Mouse (Mus musculus) hindbrain, embryonic 11.5 days (tissue): Measurements from ENCODE around the gene Brsk1. TPM values are rescaled to one million over a fixed set of nuclear protein-coding genes. Genes with fewer than 3 reads are reported as not detected.

Source experiments
- ATAC-seq: fragments of 200-750 bp; cut with Nextera tagmentation; 2 replicates; pipeline ENCODE4 v1.8.0; 2017; ENCODE audit warnings: mild to moderate bottlenecking, moderate TSS enrichment, moderate library complexity; ENCODE audit not compliant: low FRiP score
- DNase-seq: peaks from one replicate; pipeline ENCODE4 v3.0.0-alpha.2; 2015; ENCODE audit warnings: low spot score
- H3K27ac ChIP-seq: fragments of 300-500 bp; sonication (generic); 2 replicates; pipeline ENCODE4 v1.5.1; 2014; ENCODE audit warnings: mild to moderate bottlenecking, low read depth, low read length
- H3K27me3 ChIP-seq: fragments of 300-500 bp; sonication (generic); 2 replicates; pipeline ENCODE4 v1.6.1; 2014; ENCODE audit warnings: mild to moderate bottlenecking, low read length, moderate library complexity, mixed read lengths; ENCODE audit not compliant: control insufficient read depth, insufficient read depth
- H3K36me3 ChIP-seq: fragments of 300-500 bp; sonication (generic); 2 replicates; pipeline ENCODE4 v1.6.1; 2014; ENCODE audit warnings: mild to moderate bottlenecking, low read length, moderate library complexity, mixed read lengths; ENCODE audit not compliant: control insufficient read depth, insufficient read depth
- H3K4me1 ChIP-seq: fragments of 300-500 bp; sonication (generic); replicated peaks from 2 replicates; pipeline ENCODE4 v1.6.1; 2014; ENCODE audit warnings: low read length, mixed read lengths; ENCODE audit not compliant: control insufficient read depth, insufficient read depth
- H3K4me2 ChIP-seq: fragments of 300-500 bp; sonication (generic); replicated peaks from 2 replicates; pipeline ENCODE4 v1.6.1; 2014; ENCODE audit warnings: mild to moderate bottlenecking, low read depth, low read length
- H3K4me3 ChIP-seq: fragments of 300-500 bp; sonication (generic); 2 replicates; pipeline ENCODE4 v1.5.1; 2014; ENCODE audit warnings: low read depth, low read length
- H3K9ac ChIP-seq: fragments of 300-500 bp; sonication (generic); 2 replicates; pipeline ENCODE4 v1.6.1; 2014; ENCODE audit warnings: low read depth, low read length
- H3K9me3 ChIP-seq: fragments of 300-500 bp; sonication (generic); 2 replicates; pipeline ENCODE4 v1.6.1; 2016; ENCODE audit warnings: low read length; ENCODE audit not compliant: control insufficient read depth
- WGBS: fragments of 180-500 bp; shearing (Covaris S2); extraction: QIAGEN DNeasy Blood & Tissue Kit; methylation state at CpG from one replicate; pipeline ENCODE4 v1.1.7; 2014; 5-methylcytosine and 5-hydroxymethylcytosine counted together
- polyA plus RNA-seq: library from polyadenylated mRNA; unstranded; fragments of >200 nt; fragmentation: Nextera tagmentation; extraction: Ambion mirVana; gene quantifications from 2 replicates; pipeline ENCODE4 v1.2.1, GENCODE M21; 2014

The Brsk1 gene
- polyA plus RNA-seq, 1 experiment from 2014 or later: 5.1 TPM

DNA sequence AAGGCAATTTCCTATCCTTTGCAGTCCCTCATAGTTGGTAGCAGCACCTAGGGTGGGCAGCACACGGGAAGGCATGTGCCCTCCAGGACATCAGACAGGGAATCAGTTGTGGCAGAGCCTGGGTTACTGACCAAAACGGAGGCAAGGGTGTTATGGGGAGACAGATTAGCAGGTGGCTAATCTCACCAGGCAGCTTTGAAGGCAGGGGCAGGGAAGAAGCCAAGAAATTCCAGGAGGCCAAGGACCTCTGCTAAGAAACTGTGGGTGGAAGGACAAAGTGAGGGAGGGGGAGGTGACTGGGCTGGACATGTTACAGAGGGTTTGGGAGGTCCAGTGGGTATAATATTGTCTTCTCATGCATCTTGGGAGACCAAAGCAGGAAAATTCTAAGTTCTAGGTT lies 53.0 kb downstream of the Brsk1 start:
- Histone ChIP-seq H3K27ac (no peak overlapping the region), H3K4me3 (no peak overlapping the region), H3K9me3 (no peaks in the 10 kb centered on the region), H3K4me2 (no peak overlapping the region), H3K36me3 (peaks cover 3% of the 10 kb centered on the region; the same call in 1 of the 2 replicates), H3K4me1 (peaks cover 12% of the 10 kb centered on the region), H3K27me3 (no peaks in the 10 kb centered on the region), H3K9ac (no peak overlapping the region)
- ATAC-seq: no peak
- WGBS: 85% methylated on average over 2 of the region's 2 CpGs
- no peak for DNase-seq

DNA sequence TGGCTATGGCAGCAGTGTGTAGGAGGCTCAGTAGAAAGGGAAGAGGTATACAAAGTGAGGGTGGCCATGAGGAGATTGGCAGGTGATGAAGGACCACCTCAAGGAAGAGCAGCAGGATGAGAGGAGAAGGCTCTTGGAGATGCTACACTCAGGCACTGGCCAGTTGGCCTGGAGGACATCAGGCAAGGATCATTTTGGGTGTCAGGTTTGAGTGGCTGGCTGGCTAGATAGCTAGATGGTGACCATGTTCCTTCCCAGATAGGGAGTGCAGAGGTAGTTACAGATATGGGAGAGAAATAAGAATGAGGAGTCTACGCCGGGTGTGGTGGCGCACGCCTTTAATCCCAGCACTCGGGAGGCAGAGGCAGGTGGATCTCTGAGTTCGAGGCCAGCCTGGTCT lies 54.5 kb downstream of the Brsk1 start:
- Histone ChIP-seq H3K9ac (no peak overlapping the region), H3K4me3 (no peak overlapping the region), H3K4me1 (peaks cover 12% of the 10 kb centered on the region), H3K9me3 (no peaks in the 10 kb centered on the region), H3K27ac (no peak overlapping the region), H3K36me3 (peaks cover 3% of the 10 kb centered on the region; the same call in 1 of the 2 replicates), H3K27me3 (no peaks in the 10 kb centered on the region), H3K4me2 (no peak overlapping the region)
- DNase-seq (no peak), ATAC-seq (no peak)
- 95% methylated on average over 5 of the region's 6 CpGs for WGBS

DNA sequence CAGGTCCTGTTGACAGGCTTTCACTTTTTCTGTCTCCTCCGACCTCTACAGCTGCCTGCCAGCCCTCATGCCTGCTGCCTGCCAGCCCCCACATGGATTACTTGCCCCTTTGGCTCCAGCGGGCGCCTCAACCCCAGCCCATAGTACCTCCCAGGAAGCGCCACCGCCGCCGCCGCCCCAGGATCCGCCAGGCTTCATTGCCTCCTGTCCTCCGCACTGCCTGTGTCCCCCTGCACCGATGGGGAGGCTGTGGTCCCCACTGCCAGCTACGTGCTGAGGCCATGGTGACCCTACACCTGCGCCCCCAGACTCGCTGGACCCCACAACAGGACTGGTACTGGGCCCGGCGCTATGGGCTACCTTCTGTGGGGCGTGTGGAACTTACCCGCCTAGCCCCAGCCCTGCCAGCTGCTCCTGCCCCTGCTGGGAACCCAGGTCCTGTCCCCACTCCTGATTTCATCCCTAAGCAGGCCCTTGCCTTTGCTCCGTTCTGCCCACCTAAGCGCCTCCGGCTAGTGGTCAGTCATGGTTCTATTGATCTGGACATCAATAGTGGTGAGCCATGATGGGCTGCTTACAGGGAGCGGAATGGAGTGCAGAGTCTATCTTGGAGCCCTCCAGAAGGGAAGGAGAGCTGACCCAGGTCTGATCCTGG lies 56.0 kb downstream of the Brsk1 start:
- no peak for DNase-seq
- no peak overlapping the region for H3K4me2 ChIP-seq
- H3K4me1 ChIP-seq: peaks cover 6% of the 10 kb centered on the region; the same call in 1 of the 2 replicates
- no peak overlapping the region for H3K9ac ChIP-seq
- peaks cover 3% of the 10 kb centered on the region; the same call in 1 of the 2 replicates for H3K36me3 ChIP-seq
- whole genome bisulfite sequencing: 85% methylated on average over 22 of the region's 22 CpGs
- H3K27me3 ChIP-seq: no peaks in the 10 kb centered on the region
- H3K4me3 ChIP-seq: no peak overlapping the region
- H3K9me3 ChIP-seq: no peaks in the 10 kb centered on the region
- no peak for ATAC-seq
- H3K27ac ChIP-seq: no peak overlapping the region

DNA sequence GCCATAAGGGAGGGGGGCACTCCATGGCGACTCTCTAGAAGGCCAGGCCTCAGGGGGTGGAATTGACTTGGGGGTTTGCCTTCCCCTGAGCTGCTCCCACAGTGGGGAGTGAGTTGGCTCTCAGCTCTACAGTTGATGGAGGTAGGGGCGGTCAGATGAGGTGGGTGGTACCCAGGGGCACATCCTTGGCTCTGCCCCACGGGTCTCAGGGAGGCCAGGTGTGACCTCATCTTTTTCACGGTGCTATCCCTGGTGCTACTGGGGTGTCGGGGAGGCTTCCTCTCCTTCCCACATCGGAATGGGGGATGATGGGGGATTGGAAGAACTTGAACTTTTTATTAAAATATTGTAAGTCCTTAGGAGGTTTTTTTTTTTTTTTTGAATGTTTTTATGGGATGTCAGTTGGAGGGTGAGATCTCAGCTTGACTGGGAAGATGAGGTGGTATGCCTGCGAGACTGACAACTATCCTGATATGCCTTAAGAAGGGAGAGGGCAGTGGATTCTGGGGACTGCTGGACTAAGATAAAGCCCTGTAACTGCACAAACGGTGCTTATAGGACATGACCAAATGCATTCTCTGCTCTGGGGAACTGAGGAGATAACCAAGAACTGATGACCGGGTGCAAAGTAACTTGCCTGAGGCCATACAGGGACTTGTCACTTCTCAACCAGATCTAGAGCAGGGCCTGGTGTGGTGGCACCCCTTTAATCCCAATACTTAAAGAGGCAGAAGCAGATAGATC lies 56.9 kb downstream of the Brsk1 start:
- no peak overlapping the region for H3K27ac ChIP-seq
- ATAC-seq: no peak

DNA sequence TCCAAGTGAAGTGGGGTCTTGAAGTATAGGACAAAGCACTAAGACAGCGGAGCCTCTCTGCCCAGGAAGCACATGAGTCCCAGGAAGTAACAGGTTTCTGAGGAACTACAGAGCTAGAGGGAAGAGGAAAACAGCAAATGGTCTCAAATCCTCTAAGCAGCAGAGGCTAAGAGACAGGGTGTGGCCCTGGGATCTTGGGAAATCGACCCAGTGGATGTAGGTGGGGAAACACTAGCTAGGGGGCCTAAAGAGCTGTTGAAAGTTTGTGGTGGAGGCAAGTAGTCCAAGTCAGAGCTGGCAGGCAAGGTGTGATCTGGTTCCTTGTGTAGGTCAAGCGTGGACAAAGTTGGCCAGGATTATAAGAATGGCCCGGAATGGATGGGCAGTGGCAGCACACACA lies 57.9 kb downstream of the Brsk1 start:
- Histone ChIP-seq H3K36me3 (peaks cover 3% of the 10 kb centered on the region; the same call in 1 of the 2 replicates), H3K27me3 (no peaks in the 10 kb centered on the region), H3K9ac (no peak overlapping the region), H3K4me1 (0 out of 2 replicates have a peak, but pooled peaks cover 5% of the 10 kb centered on the region), H3K27ac (no peak overlapping the region), H3K4me3 (no peak overlapping the region), H3K4me2 (no peak overlapping the region), H3K9me3 (no peaks in the 10 kb centered on the region)
- no peak for DNase-seq
- no peak for ATAC-seq
- 82% methylated on average over 4 of the region's 4 CpGs for WGBS

More for the DNA sequence above, 56.9 kb downstream of the Brsk1 start:
- Histone ChIP-seq H3K9me3 (no peaks in the 10 kb centered on the region), H3K27me3 (no peaks in the 10 kb centered on the region), H3K36me3 (peaks cover 3% of the 10 kb centered on the region; the same call in 1 of the 2 replicates), H3K4me2 (no peak overlapping the region), H3K4me1 (0 out of 2 replicates have a peak, but pooled peaks cover 5% of the 10 kb centered on the region), H3K4me3 (no peak overlapping the region), H3K9ac (no peak overlapping the region)
- WGBS: 67% methylated on average over 9 of the region's 9 CpGs
- no peak for DNase-seq

DNA sequence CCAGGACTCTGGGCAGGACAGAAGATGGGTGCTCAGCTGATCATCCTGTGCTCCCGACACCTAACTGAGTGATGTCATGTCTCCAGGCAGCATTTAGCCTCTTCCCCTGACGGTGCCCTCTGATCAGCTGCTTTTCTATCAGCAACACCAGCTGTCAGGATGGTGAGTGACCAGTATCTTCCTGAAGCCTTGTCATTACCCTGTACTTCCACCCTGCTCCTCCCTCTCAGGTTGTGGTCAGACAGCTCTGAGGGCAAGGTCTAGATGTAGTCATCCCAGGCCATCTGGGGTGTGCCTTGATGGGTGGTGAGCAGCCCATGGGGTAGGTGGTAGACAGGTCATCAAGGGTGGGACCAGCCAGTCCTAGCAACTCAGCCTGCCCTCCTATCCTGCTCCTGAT lies 58.8 kb downstream of the Brsk1 start:
- H3K27ac ChIP-seq: no peak overlapping the region
- no peak for DNase-seq
- no peak overlapping the region for H3K9ac ChIP-seq
- H3K4me2 ChIP-seq: no peak overlapping the region
- H3K4me3 ChIP-seq: no peak overlapping the region
- no peaks in the 10 kb centered on the region for H3K9me3 ChIP-seq
- no peaks in the 10 kb centered on the region for H3K27me3 ChIP-seq
- no peak for ATAC-seq
- WGBS: 82% methylated on average over 2 of the region's 2 CpGs
- peaks cover 3% of the 10 kb centered on the region; the same call in 1 of the 2 replicates for H3K36me3 ChIP-seq
- H3K4me1 ChIP-seq: 0 out of 2 replicates have a peak, but pooled peaks cover 5% of the 10 kb centered on the region

DNA sequence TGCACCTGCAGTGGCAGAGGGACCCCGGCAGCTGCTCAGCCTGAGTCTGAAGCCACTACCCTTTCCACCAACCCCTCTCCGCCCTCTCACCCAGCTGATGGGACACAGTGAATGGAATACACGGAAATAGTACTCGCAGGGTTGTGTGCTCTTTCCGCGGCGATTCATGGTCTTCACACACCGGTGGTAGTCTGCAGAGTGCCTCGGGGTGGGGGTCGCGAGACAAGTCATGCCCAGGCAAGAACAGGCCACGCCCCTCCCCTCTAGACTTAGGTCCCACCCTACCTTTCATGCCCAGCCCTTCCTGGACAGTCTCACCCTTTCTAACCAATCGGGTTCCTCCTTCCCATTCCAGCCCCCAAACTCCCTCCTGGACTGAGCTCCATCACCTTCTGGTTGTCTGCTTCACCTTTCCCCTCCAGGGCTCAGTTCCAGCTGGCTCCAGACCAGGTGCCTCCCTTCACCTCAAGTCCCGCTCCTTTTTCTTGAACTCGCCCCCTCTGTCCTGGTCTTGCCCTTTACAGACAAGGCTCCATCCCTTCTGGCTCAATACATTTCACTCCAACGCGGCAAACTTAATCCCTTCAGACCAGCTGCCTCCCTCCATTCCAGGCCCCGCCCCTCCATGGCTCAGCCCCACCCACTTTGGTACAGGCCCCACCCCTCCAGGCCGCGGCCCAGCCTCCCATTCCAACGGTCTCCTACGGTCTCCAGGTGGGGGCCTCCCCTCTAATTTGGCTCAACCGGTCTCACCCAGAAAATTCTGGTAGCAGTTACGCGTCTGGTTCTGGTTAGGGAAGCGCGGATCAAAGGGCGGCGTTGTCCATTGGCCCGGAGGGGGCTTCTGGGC lies 61.8 kb downstream of the Brsk1 start:
- H3K9me3 ChIP-seq: no peaks in the 10 kb centered on the region
- 0 out of 2 replicates have a peak, but pooled peaks cover 5% of the 10 kb centered on the region for H3K4me1 ChIP-seq
- peak overlapping the region; percentile 24 for H3K4me3 ChIP-seq
- H3K27me3 ChIP-seq: no peaks in the 10 kb centered on the region
- H3K27ac ChIP-seq: no peak overlapping the region
- WGBS: 4% methylated on average over 30 of the region's 30 CpGs
- peak; percentile 65 for DNase-seq
- H3K36me3 ChIP-seq: no peaks in the 10 kb centered on the region
- H3K9ac ChIP-seq: peak overlapping the region; percentile 5; the same call in 1 of the 2 replicates
- peak overlapping the region; percentile 29 for H3K4me2 ChIP-seq
- ATAC-seq: peak; percentile 78

DNA sequence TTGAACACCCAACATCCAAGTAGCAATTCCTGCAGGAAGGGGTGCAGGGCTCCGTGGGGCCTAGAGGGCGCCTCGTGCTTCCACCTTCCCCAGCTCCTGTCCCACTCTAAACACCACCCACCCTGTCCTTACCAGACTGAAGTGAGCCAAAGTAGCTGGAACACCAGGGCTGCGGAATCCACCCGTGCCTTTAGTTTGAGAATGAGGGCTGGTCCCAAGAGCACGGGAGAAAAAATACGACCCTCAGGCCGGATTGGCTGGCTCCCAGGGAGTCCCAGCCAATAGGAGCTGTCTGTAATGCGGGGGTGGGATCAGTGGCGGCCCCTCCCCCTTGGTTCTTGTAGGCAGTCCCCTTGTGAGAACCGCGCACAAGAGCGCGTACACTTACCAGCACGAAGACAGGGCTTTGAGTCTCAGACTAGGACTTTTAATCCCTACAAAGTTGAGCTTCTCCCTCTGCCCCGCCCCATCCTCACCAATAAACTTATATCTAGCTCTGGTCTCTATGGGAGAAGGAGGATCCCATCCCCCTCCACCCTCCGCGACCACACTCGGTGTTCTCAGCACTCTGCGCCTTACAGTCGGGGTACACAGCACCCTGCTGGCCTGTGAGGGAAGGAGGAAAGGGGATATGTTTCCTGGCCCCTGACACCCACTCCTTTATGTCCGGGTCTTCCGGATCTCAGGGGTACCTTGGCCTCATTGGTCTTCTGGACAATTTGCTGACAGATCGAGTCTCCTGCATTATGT lies 62.6 kb downstream of the Brsk1 start, which contains the start of gene Cox6b2:
Gene Cox6b2 (minus strand): TSS at position 274 of the 750 bp plus-strand sequence.
- no peaks in the 10 kb centered on the region for H3K27me3 ChIP-seq
- no peaks in the 10 kb centered on the region for H3K36me3 ChIP-seq
- peak within 1 kb of the TSS; percentile 29 for H3K4me2 ChIP-seq
- DNase-seq (peak; percentile 88), ATAC-seq (peak; percentile 97)
- H3K4me3 ChIP-seq: peak within 1 kb of the TSS; percentile 24
- H3K9ac ChIP-seq: peak within 1 kb of the TSS; percentile 5; the same call in 1 of the 2 replicates
- no peaks in the 10 kb centered on the region for H3K9me3 ChIP-seq
- 0 out of 2 replicates have a peak, but pooled peaks cover 5% of the 10 kb centered on the region for H3K4me1 ChIP-seq
- no peak within 1 kb of the TSS for H3K27ac ChIP-seq
- WGBS: 3% methylated on average over 24 of the region's 24 CpGs
